Mouse (Mus musculus): ENCODE data around the gene Arrdc1. TPM values are rescaled to one million over a fixed set of nuclear protein-coding genes. Genes with fewer than 3 reads are reported as not detected.
A peak's percentile ranks its signal among the peaks of the same experiment; 100 is the strongest.

The Arrdc1 gene
- polyA plus RNA-seq, 1 experiment = 61.7 TPM

DNA sequence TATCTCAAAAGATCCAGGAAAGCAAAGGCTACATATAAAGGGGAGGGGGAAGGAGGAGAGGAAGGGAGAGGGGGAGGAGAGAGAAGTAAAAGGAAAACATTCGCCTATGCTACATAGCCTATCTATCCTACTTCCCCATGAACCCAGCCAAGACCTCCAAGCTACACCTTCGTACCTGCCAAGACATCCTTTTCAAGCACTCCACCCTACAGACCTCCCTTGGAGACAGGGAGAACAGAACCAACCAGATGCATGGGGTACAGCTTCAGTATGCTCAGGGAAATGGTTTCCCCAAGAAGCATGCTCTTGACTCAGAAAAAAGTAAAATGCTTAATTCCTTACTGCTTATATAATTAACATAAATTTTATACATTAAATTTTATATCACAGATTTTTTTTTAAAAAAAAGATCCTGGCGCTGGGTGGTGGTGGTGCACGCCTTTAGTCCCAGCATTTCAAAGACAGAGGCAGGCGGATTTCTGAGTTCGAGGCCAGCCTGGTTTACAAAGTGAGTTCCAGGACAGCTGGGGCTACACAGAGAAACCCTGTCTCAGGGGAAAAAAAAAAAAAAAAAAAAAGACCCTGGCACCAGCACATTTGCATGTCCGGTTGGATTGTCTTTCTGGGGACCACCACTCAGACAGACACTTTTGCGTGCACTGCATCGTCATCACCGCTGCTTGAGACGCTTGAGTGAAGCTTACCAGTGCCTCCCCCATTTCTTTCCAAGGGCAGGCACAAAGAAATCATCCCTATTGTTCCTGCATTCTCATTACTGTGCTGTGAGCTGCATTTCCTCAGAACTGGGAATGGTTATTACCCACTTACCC, 30.0 kb downstream of the Arrdc1 start:
- TF ChIP-seq FLI1 (IDR thresholded peaks at IDR 0.05; ENCODE audit: low read length) (no peak), GATA1 (IDR thresholded peaks at IDR 0.05; ENCODE audit: borderline replicate concordance, low read length) (no peak)
- H3K4me1 ChIP-seq = peaks cover 56% of the 10 kb centered on the region
- peaks cover 3% of the 10 kb centered on the region for H3K36me3 ChIP-seq (replicated peaks; ENCODE audit: low read length)

GRCm38 (mm10) chr2:24902999-24903398, 32.1 kb downstream of the Arrdc1 start:
- Histone ChIP-seq H3K4me1 (peaks cover 63% of the 10 kb centered on the region), H3K36me3 (replicated peaks; ENCODE audit: low read length) (peaks cover 7% of the 10 kb centered on the region), H3K4me3 (replicated peaks) (no peak overlapping the region), H3K9me3 (no peaks in the 10 kb centered on the region), H3K27me3 (replicated peaks) (no peaks in the 10 kb centered on the region)
- TF ChIP-seq GATA1 (IDR thresholded peaks at IDR 0.05; ENCODE audit: borderline replicate concordance, low read length) (no peak), FLI1 (IDR thresholded peaks at IDR 0.05; ENCODE audit: low read length) (no peak)

More for the DNA sequence above, 30.0 kb downstream of the Arrdc1 start:
- peak overlapping the region; percentile 3 for H3K4me3 ChIP-seq (replicated peaks)
- no peaks in the 10 kb centered on the region for H3K27me3 ChIP-seq (replicated peaks)
- H3K9me3 ChIP-seq = no peaks in the 10 kb centered on the region

DNA sequence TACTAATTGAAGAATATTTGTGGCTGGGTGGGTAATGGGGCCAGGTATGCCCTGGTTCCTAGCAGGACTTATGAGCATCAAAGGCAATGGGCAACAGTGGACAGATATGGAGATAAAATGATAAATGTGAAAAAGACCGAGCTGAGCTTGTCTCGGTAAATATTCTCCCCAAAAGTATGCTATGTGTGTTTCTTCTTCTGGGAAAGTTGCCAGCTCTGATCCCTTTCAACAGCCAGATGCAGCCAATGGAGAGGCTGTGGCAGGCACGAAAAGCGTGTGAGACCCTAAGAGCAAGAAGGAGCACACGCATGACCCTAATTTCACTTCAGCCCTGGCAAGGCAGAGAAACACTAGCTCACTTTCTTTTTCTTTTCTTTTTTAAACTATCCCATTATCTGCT, 34.0 kb downstream of the Arrdc1 start:
- no peak overlapping the region for H3K4me3 ChIP-seq (replicated peaks)
- peaks cover 65% of the 10 kb centered on the region for H3K4me1 ChIP-seq
- H3K9me3 ChIP-seq = no peaks in the 10 kb centered on the region
- no peaks in the 10 kb centered on the region for H3K27me3 ChIP-seq (replicated peaks)
- no peak for TF ChIP-seq FLI1 (IDR thresholded peaks at IDR 0.05; ENCODE audit: low read length)
- TF ChIP-seq GATA1 (IDR thresholded peaks at IDR 0.05; ENCODE audit: borderline replicate concordance, low read length) = no peak
- peaks cover 7% of the 10 kb centered on the region for H3K36me3 ChIP-seq (replicated peaks; ENCODE audit: low read length)

GRCm38 (mm10) chr2:24899292-24899691, 35.8 kb downstream of the Arrdc1 start:
- Histone ChIP-seq H3K4me3 (replicated peaks) (no peak overlapping the region), H3K27me3 (replicated peaks) (no peaks in the 10 kb centered on the region), H3K4me1 (peaks cover 58% of the 10 kb centered on the region), H3K36me3 (replicated peaks; ENCODE audit: low read length) (peaks cover 7% of the 10 kb centered on the region), H3K9me3 (no peaks in the 10 kb centered on the region)
- no peak for TF ChIP-seq GATA1 (IDR thresholded peaks at IDR 0.05; ENCODE audit: borderline replicate concordance, low read length)

GRCm38 (mm10) chr2:24896761-24897160, 38.3 kb downstream of the Arrdc1 start:
- Histone ChIP-seq H3K36me3 (replicated peaks; ENCODE audit: low read length) (peaks cover 12% of the 10 kb centered on the region), H3K4me3 (replicated peaks) (no peak overlapping the region), H3K9me3 (no peaks in the 10 kb centered on the region), H3K27me3 (replicated peaks) (no peaks in the 10 kb centered on the region), H3K4me1 (peaks cover 70% of the 10 kb centered on the region)
- no peak for TF ChIP-seq FLI1 (IDR thresholded peaks at IDR 0.05; ENCODE audit: low read length)
- TF ChIP-seq GATA1 (IDR thresholded peaks at IDR 0.05; ENCODE audit: borderline replicate concordance, low read length) = no peak

DNA sequence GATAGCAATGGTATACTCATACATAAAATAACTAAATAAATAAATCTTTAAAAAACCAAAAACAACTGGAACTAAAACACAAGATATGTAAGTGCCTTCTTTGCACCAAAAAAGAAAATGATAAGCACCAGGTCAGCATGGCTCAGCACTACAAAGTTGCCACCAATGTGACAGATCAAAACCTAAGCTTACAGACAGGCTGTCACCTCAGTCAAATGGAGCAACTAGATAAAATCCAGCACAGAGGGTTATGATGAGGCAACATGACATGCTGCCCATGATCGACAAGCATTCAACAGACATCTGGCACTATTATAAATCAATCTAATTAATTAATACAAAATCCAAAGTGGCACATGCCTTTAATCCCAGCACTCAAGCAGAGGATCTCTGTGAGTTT, 40.8 kb downstream of the Arrdc1 start:
- peaks cover 73% of the 10 kb centered on the region for H3K4me1 ChIP-seq
- no peaks in the 10 kb centered on the region for H3K27me3 ChIP-seq (replicated peaks)
- peaks cover 11% of the 10 kb centered on the region for H3K36me3 ChIP-seq (replicated peaks; ENCODE audit: low read length)
- H3K4me3 ChIP-seq (replicated peaks) = no peak overlapping the region
- no peaks in the 10 kb centered on the region for H3K9me3 ChIP-seq
- no peak for TF ChIP-seq FLI1 (IDR thresholded peaks at IDR 0.05; ENCODE audit: low read length)

- Histone ChIP-seq H3K27me3 (replicated peaks) (no peaks in the 10 kb centered on the region), H3K9me3 (no peaks in the 10 kb centered on the region), H3K36me3 (replicated peaks; ENCODE audit: low read length) (peaks cover 14% of the 10 kb centered on the region), H3K4me1 (peaks cover 76% of the 10 kb centered on the region), H3K4me3 (replicated peaks) (no peak overlapping the region)
- TF ChIP-seq GATA1 (IDR thresholded peaks at IDR 0.05; ENCODE audit: borderline replicate concordance, low read length) = no peak
- TF ChIP-seq FLI1 (IDR thresholded peaks at IDR 0.05; ENCODE audit: low read length) = no peak
Observed at GRCm38 (mm10) chr2:24892318-24892717, 42.7 kb downstream of the Arrdc1 start.

DNA sequence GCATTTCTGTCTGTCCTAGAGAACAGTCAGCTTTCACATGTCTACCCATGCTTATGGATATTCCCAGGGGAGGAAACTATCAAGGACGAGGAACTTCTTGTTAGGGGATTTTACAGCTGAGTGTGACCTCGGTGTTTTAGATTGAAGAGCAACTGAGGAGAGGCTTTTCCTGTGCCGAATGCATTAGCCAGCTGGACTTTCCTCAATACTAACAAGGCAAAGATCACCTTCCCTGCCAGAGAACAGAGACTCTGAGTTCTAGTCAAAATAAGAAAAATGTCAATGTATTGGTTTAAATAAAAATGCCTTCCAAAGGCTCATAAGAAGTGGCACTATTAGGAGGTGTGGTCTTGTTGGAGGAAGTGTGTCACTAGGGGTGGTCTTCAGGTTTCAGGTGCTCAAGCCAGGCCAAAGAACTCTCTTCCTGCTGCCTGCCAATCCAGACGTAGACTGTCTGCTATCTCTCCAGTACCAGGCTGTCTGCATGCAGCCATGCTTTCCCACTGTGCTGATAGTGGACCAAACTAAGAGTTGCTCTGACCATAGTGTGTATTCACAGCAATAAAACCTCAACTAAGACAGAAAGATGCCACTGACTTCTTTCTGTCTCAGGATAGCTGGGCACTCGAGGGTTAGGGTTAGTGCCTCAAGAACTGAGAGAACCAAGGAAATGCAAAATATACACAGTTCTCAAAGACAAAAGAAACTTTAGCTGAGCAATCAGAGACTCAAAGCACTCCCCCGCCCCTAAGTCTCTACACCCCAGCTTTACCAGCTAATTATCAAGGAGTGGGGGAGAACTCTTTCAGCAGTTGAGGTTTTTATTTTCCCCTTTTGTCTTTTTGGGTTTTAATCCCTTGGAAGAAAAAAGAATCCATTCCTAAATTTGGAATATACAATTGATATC, 44.3 kb downstream of the Arrdc1 start:
- H3K4me1 ChIP-seq = peaks cover 62% of the 10 kb centered on the region
- no peaks in the 10 kb centered on the region for H3K9me3 ChIP-seq
- H3K36me3 ChIP-seq (replicated peaks; ENCODE audit: low read length) = peaks cover 27% of the 10 kb centered on the region
- no peaks in the 10 kb centered on the region for H3K27me3 ChIP-seq (replicated peaks)
- no peak overlapping the region for H3K4me3 ChIP-seq (replicated peaks)
- TF ChIP-seq FLI1 (IDR thresholded peaks at IDR 0.05; ENCODE audit: low read length) (no peak), GATA1 (IDR thresholded peaks at IDR 0.05; ENCODE audit: borderline replicate concordance, low read length) (no peak)

- no peaks in the 10 kb centered on the region for H3K27me3 ChIP-seq (replicated peaks)
- peaks cover 58% of the 10 kb centered on the region for H3K4me1 ChIP-seq
- H3K36me3 ChIP-seq (replicated peaks; ENCODE audit: low read length) = peaks cover 40% of the 10 kb centered on the region
- H3K9me3 ChIP-seq = no peaks in the 10 kb centered on the region
- no peak for TF ChIP-seq GATA1 (IDR thresholded peaks at IDR 0.05; ENCODE audit: borderline replicate concordance, low read length)
- no peak for TF ChIP-seq FLI1 (IDR thresholded peaks at IDR 0.05; ENCODE audit: low read length)
- no peak overlapping the region for H3K4me3 ChIP-seq (replicated peaks)
Observed at GRCm38 (mm10) chr2:24888895-24889294, 46.2 kb downstream of the Arrdc1 start.

GRCm38 (mm10) chr2:24880686-24881085, 54.4 kb downstream of the Arrdc1 start:
- Histone ChIP-seq H3K36me3 (replicated peaks; ENCODE audit: low read length) (peaks cover 75% of the 10 kb centered on the region), H3K9me3 (no peaks in the 10 kb centered on the region), H3K27me3 (replicated peaks) (no peaks in the 10 kb centered on the region), H3K4me1 (peaks cover 11% of the 10 kb centered on the region), H3K4me3 (replicated peaks) (no peak overlapping the region)
- TF ChIP-seq GATA1 (IDR thresholded peaks at IDR 0.05; ENCODE audit: borderline replicate concordance, low read length) = no peak

Other genes with a start within 250 kb of the Arrdc1 start
- 0.06 TPM in 1 of 2 replicates, not detected in the other for gene Cacna1b, start 172.1 kb downstream of the Arrdc1 start, polyA plus RNA-seq (2012; ENCODE audit: insufficient read depth, low replicate concordance)
- gene Ehmt1, start 15.6 kb downstream of the Arrdc1 start, polyA plus RNA-seq (2012; ENCODE audit: insufficient read depth, low replicate concordance) = 20.7 and 41.8 TPM in 2 replicates
- gene Zmynd19, start 14.5 kb upstream of the Arrdc1 start, polyA plus RNA-seq (2012; ENCODE audit: insufficient read depth, low replicate concordance) = 2.9 and 5.7 TPM in 2 replicates
- gene Dph7, start 27.1 kb upstream of the Arrdc1 start, polyA plus RNA-seq (2012; ENCODE audit: insufficient read depth, low replicate concordance) = 10.2 and 14.3 TPM in 2 replicates
- gene Mrpl41, start 39.8 kb upstream of the Arrdc1 start, polyA plus RNA-seq (2012; ENCODE audit: insufficient read depth, low replicate concordance) = 26.6 and 65.1 TPM in 2 replicates
- gene Pnpla7, start 40.8 kb upstream of the Arrdc1 start, polyA plus RNA-seq (2012; ENCODE audit: insufficient read depth, low replicate concordance) = 1.5 and 7.1 TPM in 2 replicates
- gene Nsmf, start 119.1 kb upstream of the Arrdc1 start, polyA plus RNA-seq (2012; ENCODE audit: insufficient read depth, low replicate concordance) = 24.0 and 32.1 TPM in 2 replicates
- gene Entpd8, start 145.1 kb upstream of the Arrdc1 start, polyA plus RNA-seq (2012; ENCODE audit: insufficient read depth, low replicate concordance) = not detected in 2 replicates
- gene Noxa1, start 159.9 kb upstream of the Arrdc1 start, polyA plus RNA-seq (2012; ENCODE audit: insufficient read depth, low replicate concordance) = not detected in 2 replicates
- gene Nrarp, start 245.5 kb upstream of the Arrdc1 start, polyA plus RNA-seq (2012; ENCODE audit: insufficient read depth, low replicate concordance) = 7.9 and 8.1 TPM in 2 replicates